Mouse (Mus musculus) embryonic facial prominence, embryonic 10.5 days (tissue): Measurements from ENCODE around the gene Pde7b. TPM values are rescaled to one million over a fixed set of nuclear protein-coding genes. Genes with fewer than 3 reads are reported as not detected.

Experiments
- DNase-seq: peaks from one replicate; pipeline ENCODE4 v3.0.0-alpha.2; 2017; ENCODE audit warnings: low spot score
- H3K27ac ChIP-seq: fragments of 300-500 bp; sonication (generic); replicated peaks from 2 replicates; pipeline ENCODE4 v1.5.1; 2016; ENCODE audit warnings: mild to moderate bottlenecking
- H3K27me3 ChIP-seq: fragments of 300-500 bp; sonication (generic); replicated peaks from 2 replicates; pipeline ENCODE4 v1.6.1; 2016; ENCODE audit warnings: low read depth, mild to moderate bottlenecking; ENCODE audit not compliant: poor library complexity, severe bottlenecking
- H3K36me3 ChIP-seq: fragments of 300-500 bp; sonication (generic); replicated peaks from 2 replicates; pipeline ENCODE4 v1.6.1; 2016; ENCODE audit warnings: mild to moderate bottlenecking, moderate library complexity
- H3K4me1 ChIP-seq: fragments of 300-500 bp; sonication (generic); 2 replicates; pipeline ENCODE4 v1.6.1; 2016
- H3K4me3 ChIP-seq: fragments of 300-500 bp; sonication (generic); 2 replicates; pipeline ENCODE4 v1.5.1; 2016; ENCODE audit warnings: mild to moderate bottlenecking, moderate library complexity
- H3K9me3 ChIP-seq: fragments of 300-500 bp; sonication (generic); 2 replicates; pipeline ENCODE4 v1.6.1; 2016; ENCODE audit warnings: mild to moderate bottlenecking
- WGBS: fragments of 180-500 bp; shearing (Covaris S2); methylation state at CpG from one replicate; pipeline ENCODE4 v1.1.7; 2016; 5-methylcytosine and 5-hydroxymethylcytosine counted together
- polyA plus RNA-seq: library from polyadenylated mRNA; unstranded; fragments of >200 nt; fragmentation: Nextera tagmentation; extraction: Ambion mirVana; gene quantifications from 2 replicates; pipeline ENCODE4 v1.2.1, GENCODE M21; 2016

Pde7b gene
- polyA plus RNA-seq, 1 experiment from 2014 or later, result 2.8 TPM

- Histone ChIP-seq H3K27me3 (no peaks in the 10 kb centered on the region), H3K4me3 (no peak overlapping the region), H3K9me3 (no peaks in the 10 kb centered on the region), H3K36me3 (no peaks in the 10 kb centered on the region), H3K27ac (no peak overlapping the region), H3K4me1 (0 out of 2 replicates have a peak, but pooled peaks cover 2% of the 10 kb centered on the region)
- DNase-seq, result no peak
- WGBS, result 90% methylated on average over 16 of the region's 16 CpGs
Observed at GRCm38 (mm10) chr10:20625702-20626375, 99.0 kb downstream of the Pde7b start.

- Histone ChIP-seq H3K27ac (no peak overlapping the region), H3K36me3 (no peaks in the 10 kb centered on the region), H3K9me3 (no peaks in the 10 kb centered on the region), H3K27me3 (no peaks in the 10 kb centered on the region), H3K4me1 (no peaks in the 10 kb centered on the region), H3K4me3 (no peak overlapping the region)
- no peak for DNase-seq
- 78% methylated on average over 8 of the region's 8 CpGs for WGBS
Observed at GRCm38 (mm10) chr10:20621661-20622454, 103.0 kb downstream of the Pde7b start.

DNA sequence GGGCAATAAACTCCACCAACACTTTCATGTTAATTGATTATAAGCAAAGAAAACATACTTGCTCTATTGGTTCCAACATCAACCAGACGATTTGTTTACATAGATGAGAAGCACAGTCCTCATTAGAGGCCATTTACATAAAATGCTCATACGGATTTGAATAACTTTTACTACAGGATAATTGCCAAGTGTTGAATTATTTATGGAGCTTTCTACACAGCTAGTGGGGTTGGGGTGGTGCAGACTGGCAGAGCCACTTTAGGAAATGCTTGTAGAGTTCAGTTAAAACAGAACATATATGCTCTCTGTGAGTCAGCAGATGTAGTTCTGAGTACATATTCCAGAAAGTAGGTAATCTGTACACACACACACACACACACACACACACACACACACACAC, 118.9 kb downstream of the Pde7b start:
- H3K4me1 ChIP-seq, result no peaks in the 10 kb centered on the region
- WGBS, result 81% methylated on average over 2 of the region's 2 CpGs
- no peaks in the 10 kb centered on the region for H3K9me3 ChIP-seq
- H3K4me3 ChIP-seq, result no peak overlapping the region
- H3K27ac ChIP-seq, result no peak overlapping the region
- no peak for DNase-seq
- H3K27me3 ChIP-seq, result no peaks in the 10 kb centered on the region
- H3K36me3 ChIP-seq, result no peaks in the 10 kb centered on the region

GRCm38 (mm10) chr10:20595107-20595810, 129.6 kb downstream of the Pde7b start:
- no peaks in the 10 kb centered on the region for H3K9me3 ChIP-seq
- no peak for DNase-seq
- H3K27me3 ChIP-seq, result no peaks in the 10 kb centered on the region
- H3K36me3 ChIP-seq, result no peaks in the 10 kb centered on the region
- H3K4me1 ChIP-seq, result no peaks in the 10 kb centered on the region
- no peak overlapping the region for H3K27ac ChIP-seq
- no peak overlapping the region for H3K4me3 ChIP-seq
- WGBS, result 74% methylated on average over 5 of the region's 5 CpGs

GRCm38 (mm10) chr10:20594015-20594414, 130.9 kb downstream of the Pde7b start:
- Histone ChIP-seq H3K9me3 (no peaks in the 10 kb centered on the region), H3K27ac (no peak overlapping the region), H3K27me3 (no peaks in the 10 kb centered on the region), H3K36me3 (no peaks in the 10 kb centered on the region), H3K4me1 (0 out of 2 replicates have a peak, but pooled peaks cover 2% of the 10 kb centered on the region), H3K4me3 (no peak overlapping the region)
- WGBS, result 62% methylated on average over 5 of the region's 5 CpGs
- DNase-seq, result no peak

GRCm38 (mm10) chr10:20590100-20590499, 134.8 kb downstream of the Pde7b start:
- Histone ChIP-seq H3K4me1 (0 out of 2 replicates have a peak, but pooled peaks cover 2% of the 10 kb centered on the region), H3K9me3 (no peaks in the 10 kb centered on the region), H3K36me3 (no peaks in the 10 kb centered on the region), H3K4me3 (no peak overlapping the region), H3K27ac (no peak overlapping the region), H3K27me3 (no peaks in the 10 kb centered on the region)
- DNase-seq, result no peak
- 70% methylated on average over 7 of the region's 7 CpGs for WGBS

DNA sequence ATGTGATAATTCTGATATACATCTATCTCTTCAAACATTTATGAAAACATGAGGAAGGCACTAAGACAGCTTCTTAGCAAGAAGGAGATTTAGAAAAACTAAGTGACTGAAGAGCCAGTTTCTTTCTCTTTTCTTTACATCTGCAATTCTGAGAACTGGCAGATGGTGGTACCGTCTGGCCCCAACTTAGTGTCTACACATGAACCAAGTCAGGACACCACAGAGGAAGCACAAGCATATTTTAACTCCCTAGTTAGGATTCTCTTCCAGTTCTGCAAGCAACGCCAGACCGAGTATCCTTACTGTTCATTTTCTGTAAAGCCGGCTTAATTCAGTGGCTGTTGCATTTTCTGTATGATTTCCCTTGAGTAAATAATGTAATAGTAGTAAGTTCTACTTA, 138.9 kb downstream of the Pde7b start:
- no peak for DNase-seq
- no peaks in the 10 kb centered on the region for H3K9me3 ChIP-seq
- H3K4me1 ChIP-seq, result 0 out of 2 replicates have a peak, but pooled peaks cover 2% of the 10 kb centered on the region
- no peak overlapping the region for H3K27ac ChIP-seq
- H3K27me3 ChIP-seq, result no peaks in the 10 kb centered on the region
- WGBS, result 89% methylated on average over 4 of the region's 4 CpGs
- no peaks in the 10 kb centered on the region for H3K36me3 ChIP-seq
- no peak overlapping the region for H3K4me3 ChIP-seq

DNA sequence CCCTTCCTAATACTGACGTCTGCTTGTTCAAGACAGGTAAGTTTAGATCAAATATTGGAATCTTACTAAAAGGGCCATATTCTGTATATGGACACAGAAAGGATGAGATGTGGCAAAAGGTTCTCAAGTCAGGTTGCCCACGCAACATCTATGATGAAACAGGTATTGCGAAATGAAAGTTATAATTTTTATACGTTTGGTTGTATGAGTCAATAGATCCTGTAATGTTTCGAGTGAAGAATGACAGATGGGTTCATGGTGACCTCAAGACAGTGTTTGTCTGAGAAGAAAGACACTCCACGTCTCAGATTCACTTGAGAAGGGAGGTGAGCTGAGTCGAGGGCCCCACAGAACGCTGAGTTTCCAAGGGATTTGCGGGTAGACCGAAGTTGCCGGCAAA, 149.9 kb downstream of the Pde7b start:
- H3K4me1 ChIP-seq, result no peaks in the 10 kb centered on the region
- H3K9me3 ChIP-seq, result no peaks in the 10 kb centered on the region
- H3K36me3 ChIP-seq, result no peaks in the 10 kb centered on the region
- WGBS, result 93% methylated on average over 11 of the region's 11 CpGs
- no peak overlapping the region for H3K4me3 ChIP-seq
- DNase-seq, result no peak
- H3K27ac ChIP-seq, result no peak overlapping the region
- H3K27me3 ChIP-seq, result no peaks in the 10 kb centered on the region

GRCm38 (mm10) chr10:20574414-20574813, 150.5 kb downstream of the Pde7b start:
- no peak for DNase-seq
- H3K27ac ChIP-seq, result no peak overlapping the region
- no peak overlapping the region for H3K4me3 ChIP-seq
- WGBS, result 91% methylated on average over 1 of the region's 1 CpGs
- no peaks in the 10 kb centered on the region for H3K4me1 ChIP-seq
- H3K9me3 ChIP-seq, result no peaks in the 10 kb centered on the region
- no peaks in the 10 kb centered on the region for H3K27me3 ChIP-seq
- no peaks in the 10 kb centered on the region for H3K36me3 ChIP-seq

DNA sequence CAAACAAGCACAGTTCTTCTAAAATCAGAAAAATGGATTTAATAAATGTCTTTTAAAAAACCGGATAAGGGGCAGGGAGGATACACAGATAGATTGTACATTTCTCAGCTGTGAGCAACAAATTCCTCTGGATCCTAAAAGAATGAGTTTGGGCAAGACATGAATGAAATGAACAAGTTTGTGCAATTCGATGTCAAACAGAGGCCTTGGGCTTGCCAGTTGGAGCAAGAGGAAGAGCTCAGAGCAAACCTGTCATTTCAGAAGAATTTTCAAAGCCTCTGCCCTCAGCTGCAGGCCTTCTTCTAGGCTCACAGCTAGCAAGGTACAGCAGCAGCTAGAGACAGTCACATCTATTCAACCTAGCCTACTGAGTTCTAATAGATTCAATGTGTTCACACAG, 153.4 kb downstream of the Pde7b start:
- WGBS, result 89% methylated on average over 2 of the region's 2 CpGs
- H3K4me1 ChIP-seq, result no peaks in the 10 kb centered on the region
- H3K4me3 ChIP-seq, result no peak overlapping the region

DNA sequence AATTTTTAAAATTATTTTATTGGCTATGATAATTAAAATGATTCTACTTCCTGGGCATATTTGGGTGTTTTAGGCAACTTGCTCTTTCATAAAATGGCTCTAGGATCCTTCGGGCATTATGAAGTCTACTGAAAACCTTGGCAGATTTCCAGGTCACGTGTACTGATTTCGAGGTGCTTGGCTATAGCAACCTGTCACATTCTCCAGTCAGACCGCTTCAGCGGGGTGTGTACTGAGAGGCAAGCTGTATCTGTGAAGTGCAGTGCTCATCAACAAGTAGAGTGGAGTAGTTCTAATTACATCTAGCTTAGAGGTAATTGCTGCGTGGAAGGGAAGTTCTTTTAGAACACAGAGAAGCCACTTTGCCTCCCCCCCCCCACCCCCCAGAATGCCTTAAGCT, 156.2 kb downstream of the Pde7b start:
- H3K27ac ChIP-seq, result no peak overlapping the region
- H3K4me3 ChIP-seq, result no peak overlapping the region
- WGBS, result 86% methylated on average over 6 of the region's 6 CpGs
- no peaks in the 10 kb centered on the region for H3K27me3 ChIP-seq
- no peak for DNase-seq
- no peaks in the 10 kb centered on the region for H3K4me1 ChIP-seq
- no peaks in the 10 kb centered on the region for H3K36me3 ChIP-seq
- H3K9me3 ChIP-seq, result no peaks in the 10 kb centered on the region

More for the DNA sequence above, 153.4 kb downstream of the Pde7b start:
- no peak for DNase-seq
- H3K27ac ChIP-seq, result no peak overlapping the region
- no peaks in the 10 kb centered on the region for H3K27me3 ChIP-seq
- H3K36me3 ChIP-seq, result no peaks in the 10 kb centered on the region
- H3K9me3 ChIP-seq, result no peaks in the 10 kb centered on the region

DNA sequence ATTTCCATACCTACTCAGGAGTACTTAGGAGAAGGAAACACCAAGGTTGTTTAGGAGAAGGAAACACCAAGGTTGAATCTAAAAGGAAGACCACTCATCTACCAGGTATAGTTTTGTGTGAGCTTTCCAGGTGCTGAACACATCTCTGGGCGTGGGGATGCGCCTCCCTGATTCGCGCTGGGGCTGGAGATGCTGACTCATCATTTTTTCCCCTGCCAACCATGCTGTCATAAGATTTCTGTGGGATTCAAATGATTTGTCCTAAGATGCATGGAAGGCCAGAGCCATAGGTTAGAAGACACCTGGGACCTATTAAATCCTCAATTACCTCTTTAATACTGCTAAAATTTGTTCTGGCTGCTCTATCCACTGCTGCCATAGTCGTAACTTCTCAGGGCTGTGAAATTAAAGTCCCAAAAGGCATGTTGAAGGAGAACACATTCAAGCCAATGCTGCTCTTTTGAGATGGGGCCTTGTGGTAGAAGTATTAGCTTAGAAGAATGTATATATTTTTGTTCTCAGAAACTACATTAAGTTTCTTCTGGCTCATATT, 157.1 kb downstream of the Pde7b start:
- Histone ChIP-seq H3K4me1 (no peaks in the 10 kb centered on the region), H3K4me3 (no peak overlapping the region), H3K27ac (no peak overlapping the region), H3K27me3 (no peaks in the 10 kb centered on the region), H3K36me3 (no peaks in the 10 kb centered on the region), H3K9me3 (no peaks in the 10 kb centered on the region)
- no peak for DNase-seq
- 85% methylated on average over 5 of the region's 5 CpGs for WGBS
